Mouse (Mus musculus) brain, adult 2 months (tissue): ENCODE measurements at regions not wholly inside any gene's neighbourhood (a gene's known extent, or its start where the extent isn't known, plus 50 kb on each side); places are given as distances from the start of the nearest gene placed in this dataset.

Source experiments
- DNase-seq: peaks from one replicate; pipeline ENCODE4 v3.0.0; 2011; ENCODE audit warnings: low read depth, low spot score

DNA sequence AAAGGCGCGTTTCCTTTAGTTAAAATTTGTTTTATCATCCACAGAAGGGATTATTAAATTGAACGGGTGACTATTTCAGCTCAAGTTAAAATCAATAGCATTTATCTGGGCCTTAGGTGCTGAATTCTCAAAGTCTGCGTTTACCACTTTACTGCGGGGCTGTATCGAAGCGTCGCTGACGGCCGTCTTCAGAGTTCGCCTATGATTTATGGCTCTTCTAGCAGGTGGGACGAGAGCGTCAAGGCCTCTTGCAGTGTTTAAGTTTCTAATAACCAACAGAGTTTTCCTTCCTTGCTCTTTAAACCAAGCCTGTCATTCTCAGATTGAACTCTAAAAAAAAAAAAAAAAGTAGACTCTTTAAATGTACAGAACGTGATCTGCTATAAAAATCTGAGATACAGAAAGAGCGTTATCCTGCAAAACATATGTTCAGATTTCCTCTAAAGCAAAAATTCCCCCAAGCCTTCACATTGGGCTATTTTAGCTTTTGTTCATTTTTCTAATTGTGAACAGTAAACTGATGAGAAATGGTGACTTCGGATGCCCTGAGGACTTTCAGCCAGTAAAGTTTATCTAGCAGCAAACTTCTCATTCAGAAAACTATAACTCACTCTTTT lies 246.9 kb downstream of the Rpl36a-ps1 start:
- no peak for DNase-seq

DNA sequence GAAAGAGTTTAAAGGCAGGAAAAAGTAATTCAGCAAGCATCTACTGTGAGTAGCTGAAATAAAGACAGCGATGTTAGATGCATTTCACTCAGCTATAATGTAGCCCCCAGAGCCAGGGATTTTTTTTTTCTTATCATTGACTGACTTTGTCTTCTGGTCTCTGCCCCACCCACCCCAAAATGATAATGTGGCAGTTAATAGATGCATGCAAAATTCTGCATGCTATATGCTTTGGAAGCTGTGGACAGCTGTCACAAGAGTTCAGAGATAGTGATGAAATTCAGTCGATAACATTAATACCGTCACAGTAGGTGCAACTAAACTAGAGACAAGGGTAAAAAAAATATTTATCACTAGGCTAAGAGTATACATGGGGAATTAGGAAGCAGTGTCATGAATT lies 263.7 kb downstream of the Rpl36a-ps1 start:
- DNase-seq, result no peak

DNA sequence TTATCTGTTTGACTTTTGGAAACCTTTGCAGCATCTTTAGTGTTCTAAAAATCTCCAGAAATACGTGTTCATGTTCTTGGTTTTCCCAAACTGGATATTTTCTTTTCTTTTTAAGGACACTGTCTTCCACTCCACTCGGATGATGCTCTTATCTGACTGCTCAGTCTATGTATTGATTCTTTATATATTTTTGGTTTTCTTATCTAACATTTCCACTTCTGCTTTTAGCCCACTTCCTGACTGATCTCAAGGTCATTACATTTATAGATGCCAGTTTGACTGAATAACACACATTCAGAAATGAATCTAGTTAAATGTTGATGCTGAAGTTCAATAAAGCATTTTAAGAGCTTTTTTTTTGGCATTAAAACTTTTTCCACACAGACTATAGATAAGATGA lies 265.3 kb downstream of the Rpl36a-ps1 start:
- no peak for DNase-seq

DNA sequence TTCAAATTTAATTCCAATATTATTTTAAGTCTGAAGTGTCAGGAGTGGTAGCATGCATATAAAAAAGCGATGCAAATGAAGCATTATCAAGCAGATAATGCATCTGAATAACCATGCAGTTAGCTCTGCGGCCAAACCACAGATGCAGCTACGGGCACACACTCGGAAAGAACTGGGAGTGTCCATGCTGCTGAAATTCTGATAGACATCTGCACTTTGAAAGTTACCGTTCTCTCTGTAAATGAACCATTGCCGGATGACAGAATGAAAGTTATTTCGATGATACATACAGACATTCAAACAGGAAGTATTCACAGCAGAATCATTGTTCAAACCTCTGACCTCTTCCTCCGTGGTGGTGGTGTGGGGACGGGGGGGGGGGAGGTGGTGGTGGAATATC lies 271.6 kb downstream of the Rpl36a-ps1 start:
- no peak for DNase-seq

DNA sequence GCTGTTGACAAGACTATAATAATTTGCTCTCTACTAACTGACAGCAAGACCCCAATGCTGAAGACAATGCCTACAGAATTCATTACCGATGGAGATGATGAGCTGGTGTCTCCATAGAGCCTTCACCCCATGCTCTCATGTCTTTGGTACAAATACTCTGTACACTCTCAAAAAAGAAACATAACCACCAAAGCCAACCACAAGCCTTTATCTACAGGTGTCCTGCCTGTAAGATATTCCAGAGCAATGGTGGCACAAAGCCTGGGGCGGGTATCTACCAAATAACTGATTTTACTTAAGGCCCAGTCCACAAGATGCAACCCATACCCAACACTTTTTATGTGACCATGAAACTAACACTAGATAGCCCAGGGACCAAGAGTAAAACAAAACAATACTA lies 273.1 kb downstream of the Rpl36a-ps1 start:
- no peak for DNase-seq

DNA sequence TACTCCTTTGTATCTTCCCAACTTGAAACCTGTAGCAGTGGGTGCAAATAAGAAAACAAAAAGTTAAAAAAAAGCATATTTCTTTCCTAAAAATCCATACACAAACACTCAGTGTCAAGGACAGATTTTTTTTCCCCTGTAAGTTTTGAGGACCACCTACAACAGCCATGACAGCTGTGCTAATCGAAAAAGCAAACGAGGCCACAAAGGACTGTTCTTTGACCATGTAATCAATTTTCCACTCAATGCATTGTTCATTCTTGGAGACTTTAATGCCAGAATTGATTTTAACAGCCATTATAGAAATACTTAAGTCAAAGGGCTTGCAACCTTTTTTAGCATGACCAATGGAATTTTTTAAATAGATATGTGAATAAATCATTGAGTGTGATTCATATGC lies 286.1 kb downstream of the Rpl36a-ps1 start:
- DNase-seq, result no peak

DNA sequence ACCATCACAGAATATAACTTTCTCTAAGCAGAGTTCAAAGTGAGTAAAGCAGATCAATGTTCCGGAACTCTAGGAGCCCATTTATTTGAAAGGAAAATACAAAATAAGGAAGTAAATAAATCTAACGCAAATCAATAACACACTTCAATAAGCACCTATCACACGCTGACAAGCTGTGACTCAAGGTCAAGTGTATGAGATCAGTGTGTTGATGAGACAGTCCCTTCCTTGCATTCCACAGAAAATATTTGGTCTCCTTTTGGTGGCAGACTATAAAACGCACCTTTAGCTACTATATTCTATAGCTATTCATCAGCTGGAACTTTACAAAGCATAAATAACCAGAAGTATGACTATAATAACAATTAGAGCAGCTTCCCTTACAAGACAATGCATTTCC lies 286.5 kb downstream of the Rpl36a-ps1 start:
- DNase-seq, result no peak

DNA sequence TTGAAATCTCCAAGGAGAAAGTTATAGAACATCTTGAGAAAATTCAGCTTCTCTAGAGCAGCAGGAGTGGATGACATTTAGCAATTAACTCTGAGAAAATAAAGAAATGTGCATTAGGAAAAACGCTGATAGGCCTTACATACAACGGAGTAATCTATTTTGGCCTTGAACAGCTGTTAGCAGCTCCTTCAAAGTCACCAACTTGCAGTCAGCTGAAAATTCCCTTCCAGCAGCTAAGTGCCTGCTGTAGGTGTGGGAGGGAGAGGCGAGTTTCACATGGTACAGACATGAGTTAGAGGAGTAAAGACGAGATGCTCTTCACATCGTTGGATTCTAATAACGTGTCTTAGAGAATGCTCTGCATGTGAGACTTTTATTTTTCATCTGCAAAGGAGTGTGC lies 290.8 kb downstream of the Rpl36a-ps1 start:
- DNase-seq, result peak; percentile 55

DNA sequence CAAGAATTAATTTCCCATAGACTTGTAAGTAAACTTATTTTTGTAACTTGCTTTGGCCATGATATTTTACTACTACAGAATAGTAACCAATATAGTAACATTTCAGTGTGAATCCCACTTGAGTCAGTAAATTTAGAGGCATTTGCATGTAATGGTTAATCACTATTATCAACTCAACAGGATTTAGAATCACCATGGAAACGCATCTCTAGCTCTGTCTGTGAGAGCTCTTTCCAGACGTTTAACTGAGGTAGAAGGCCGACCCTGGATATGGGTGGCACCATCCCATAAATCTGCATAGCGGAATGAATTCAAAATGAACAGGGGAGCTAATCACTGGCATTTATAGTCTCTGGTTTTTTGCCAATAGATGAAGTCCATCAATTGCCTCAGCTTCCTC lies 337.6 kb downstream of the Rpl36a-ps1 start:
- DNase-seq, result peak; percentile 24

DNA sequence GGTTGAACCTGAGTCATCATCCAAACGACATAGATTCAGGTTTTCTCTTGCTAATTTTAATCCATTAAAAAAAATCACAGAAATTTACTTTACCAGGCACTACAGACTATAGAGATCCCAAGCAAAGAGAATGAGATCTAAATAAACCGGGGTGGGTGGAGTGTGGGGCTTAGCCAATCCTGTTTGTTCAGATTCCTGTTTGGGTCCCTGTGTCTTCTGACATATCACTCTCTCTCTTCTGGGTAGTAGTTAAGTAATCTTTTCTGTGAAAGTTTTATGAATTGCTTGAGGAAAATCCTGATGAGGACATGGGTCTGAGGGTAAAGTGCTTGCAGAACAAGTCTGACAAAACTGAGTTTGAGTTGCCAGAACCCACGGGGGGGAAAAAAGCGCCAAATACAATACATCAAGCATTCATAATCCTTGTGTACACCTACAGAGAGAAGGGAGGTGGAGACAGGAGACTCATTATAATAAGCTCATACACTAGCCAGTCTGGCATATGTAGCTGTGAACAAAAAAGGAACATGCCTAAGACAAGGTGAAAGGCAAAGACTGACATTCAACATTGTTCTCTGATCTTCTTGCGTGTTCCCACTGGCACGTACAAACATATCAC lies 339.8 kb downstream of the Rpl36a-ps1 start:
- no peak for DNase-seq

DNA sequence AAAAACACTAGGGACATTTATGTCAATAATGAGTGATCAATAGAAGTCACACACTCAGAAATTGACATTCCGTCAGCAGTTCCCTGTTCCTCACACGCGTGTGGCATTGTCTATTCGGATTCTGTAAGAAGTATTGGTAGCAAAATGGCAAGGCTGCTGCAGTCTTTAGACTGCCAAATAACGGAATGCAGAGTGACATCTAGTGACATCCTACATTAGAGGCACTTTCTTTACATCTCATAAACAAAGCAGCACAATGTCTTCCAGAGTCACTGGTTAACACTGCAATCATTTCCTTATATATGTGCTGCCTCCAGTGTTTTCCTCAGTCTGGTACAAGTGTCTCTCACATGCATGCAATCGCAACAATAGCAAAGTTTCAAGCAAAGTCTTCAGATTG lies 342.9 kb downstream of the Rpl36a-ps1 start:
- DNase-seq, result peak; percentile 3

DNA sequence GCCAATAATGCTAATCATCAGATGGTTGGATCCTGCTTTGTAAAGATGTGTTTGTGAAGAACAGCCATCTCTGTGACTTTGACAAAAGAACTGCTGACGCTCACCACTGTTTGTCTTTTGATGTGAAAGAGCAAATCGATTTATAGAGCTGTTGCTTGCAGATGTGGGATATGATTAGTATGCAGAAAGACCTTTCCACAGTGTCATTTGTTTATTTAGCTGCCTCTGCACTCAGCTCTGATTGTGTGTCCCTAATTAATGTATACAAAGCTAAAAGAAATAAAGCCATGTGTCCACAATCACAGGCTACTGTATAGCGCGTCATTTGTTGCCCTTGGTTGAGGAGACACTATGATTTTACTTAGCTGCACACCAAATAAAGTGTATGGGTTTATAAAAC lies 343.6 kb downstream of the Rpl36a-ps1 start:
- DNase-seq, result peak; percentile 3

DNA sequence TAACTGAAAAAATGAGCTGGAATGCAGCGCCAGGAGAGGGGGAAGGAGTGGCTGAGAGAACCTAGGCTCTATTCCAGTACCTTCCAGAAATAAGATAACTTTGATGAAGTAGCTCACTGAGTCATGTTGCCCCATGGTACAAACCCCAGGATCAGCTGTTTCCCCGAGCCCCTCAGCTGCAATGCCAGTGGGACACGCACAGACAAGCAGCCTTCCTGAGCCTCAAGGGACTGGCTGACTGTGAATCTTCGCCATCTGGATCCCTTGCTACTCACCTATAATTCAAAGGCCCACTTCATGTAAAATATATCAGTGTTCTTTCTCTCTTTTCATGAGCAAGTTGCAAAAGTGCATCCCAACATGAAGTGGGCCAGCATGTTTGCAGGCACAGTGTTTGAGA lies 346.5 kb downstream of the Rpl36a-ps1 start:
- DNase-seq, result peak; percentile 3

DNA sequence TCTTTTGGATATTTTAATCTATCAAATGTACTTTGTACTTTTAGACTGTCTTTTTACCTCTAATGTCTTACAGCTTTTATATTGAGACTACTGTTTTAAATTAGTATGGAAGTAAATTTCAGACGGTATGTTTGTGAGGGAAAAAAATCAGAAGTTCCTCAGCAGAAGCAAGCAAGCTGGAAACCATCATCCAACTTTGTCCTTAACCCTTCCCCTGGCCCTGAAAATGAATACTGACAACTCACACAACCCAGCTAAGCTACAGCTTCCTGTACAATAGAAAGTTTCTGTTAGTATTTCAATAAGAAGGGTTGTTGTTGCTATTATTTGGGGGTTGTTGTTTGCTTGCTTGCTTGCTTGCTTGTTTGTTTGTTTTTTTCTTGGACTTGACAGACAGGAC lies 350.4 kb downstream of the Rpl36a-ps1 start:
- DNase-seq, result no peak

DNA sequence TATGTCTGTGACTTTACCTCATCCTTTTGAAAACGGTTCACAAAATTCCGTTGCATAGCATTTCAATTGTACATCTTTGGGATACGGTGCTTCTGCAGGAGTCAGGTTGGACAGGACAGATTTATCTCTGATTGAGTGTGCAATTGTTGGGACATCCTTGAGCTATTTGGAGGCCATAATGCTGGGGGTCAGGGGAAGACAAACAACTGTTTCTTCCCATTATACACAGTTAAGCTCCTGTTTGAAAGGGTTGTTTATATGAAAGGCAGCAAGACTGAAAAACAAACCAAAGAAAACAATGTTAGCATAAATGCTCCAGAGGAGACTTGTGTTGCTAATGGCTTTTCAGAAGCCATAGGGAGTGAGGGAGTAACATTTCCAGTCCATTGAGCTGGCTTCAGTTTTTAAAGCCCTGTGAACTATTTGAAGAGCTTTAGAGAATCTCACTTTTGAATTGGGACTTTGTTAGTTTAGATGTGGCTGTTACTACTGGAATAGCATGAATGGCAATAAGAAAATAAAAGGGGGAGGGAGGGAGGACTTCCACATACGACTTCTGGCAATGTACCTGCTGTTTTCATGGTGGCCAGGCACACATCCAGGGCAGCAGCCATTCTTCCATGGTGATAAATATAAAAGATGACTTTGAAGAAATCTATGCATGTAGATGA lies 351.3 kb downstream of the Rpl36a-ps1 start:
- no peak for DNase-seq

DNA sequence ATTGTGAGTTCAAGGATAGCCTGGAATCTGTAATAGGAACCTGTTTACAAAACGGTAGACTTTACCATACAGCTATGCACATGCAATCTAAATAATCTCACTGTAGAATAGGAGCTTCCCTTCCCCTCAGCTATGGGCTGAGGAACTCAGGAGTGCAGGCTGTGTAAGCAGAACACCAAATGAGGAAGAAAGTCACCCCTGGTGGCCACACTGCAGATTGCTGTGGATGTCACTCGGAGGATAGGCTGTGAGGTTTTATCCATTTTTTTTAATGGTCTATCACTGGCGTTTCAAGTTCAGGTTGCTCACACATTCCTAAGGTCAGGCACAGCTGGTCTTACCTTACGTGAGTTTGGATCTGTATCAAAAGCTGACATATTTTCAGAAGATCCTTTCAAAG lies 365.1 kb downstream of the Rpl36a-ps1 start:
- no peak for DNase-seq

DNA sequence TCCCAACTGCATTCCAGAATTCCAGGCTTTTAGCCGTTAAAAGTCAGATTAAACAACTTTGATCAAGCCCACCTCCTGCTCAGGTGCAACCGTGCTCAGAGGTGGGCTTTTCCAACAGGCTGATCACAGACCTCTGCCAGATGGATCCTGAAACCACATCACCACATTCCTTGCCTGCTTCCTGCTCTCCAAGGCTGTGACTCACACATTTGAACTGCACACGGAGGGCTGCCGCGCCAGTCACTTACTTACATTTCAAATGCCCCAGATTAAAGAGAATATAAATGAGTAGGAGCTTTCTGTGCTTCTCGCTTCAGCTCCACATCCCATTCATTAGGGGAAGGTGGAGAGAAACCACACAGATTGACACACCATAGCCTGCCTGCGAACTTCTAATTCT lies 367.6 kb downstream of the Rpl36a-ps1 start:
- DNase-seq, result peak; percentile 15

DNA sequence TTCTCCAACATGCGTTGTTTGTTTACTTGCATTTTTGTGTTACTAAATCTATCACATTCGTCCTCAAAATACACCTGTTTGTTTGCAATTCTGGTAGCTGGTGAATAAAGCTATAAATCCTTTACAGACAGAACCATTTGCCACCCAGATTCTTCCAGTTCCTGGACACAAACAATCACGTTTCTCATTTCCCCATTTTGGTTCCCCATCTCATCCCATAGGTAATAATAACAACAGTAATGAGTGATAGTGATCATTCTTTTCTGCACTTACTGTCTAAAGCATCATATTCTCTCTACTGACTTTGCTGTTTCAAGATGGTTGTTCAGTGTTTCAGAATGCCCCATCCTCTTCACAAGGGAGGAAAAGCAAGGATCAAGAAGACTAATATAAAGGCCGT lies 368.3 kb downstream of the Rpl36a-ps1 start:
- DNase-seq, result no peak

DNA sequence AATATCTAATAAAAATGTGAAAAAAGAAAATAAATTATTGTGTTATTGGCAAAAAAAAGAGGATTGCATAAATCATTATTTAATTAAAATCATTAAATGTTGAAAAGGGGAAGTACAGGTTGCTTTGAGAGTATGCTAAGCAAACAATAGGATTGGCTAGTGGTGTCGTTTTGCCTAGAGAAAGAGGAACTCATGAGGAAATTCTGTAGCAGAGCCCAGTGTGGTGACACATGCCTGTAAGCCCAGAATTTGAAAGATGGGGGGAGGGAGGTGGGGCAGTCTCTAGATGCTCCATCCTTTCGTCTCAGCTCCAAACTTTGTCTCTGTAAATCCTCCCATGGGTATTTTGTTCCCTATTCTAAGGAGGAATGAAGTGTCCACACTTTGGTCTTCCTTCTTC lies 388.3 kb downstream of the Rpl36a-ps1 start:
- no peak for DNase-seq

DNA sequence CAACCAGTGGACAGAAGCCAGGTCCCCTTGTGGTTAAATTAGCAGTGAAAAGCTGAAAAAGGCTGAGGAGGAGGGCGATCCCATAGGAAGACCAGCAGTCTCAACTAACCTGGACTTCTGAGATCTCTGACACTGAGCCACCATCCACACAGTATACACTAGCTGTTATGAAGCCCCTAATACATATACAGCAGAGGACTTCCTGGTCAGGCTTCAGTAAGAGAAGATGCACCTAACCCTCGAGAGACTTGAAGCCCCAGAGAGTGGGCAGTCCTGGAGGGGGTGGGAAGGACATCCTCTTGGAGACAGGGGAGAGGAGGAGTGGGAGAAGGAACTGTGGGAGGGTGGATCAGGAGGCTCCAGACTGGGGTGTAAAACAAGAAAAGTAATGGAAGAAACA lies 397.9 kb downstream of the Rpl36a-ps1 start:
- no peak for DNase-seq

DNA sequence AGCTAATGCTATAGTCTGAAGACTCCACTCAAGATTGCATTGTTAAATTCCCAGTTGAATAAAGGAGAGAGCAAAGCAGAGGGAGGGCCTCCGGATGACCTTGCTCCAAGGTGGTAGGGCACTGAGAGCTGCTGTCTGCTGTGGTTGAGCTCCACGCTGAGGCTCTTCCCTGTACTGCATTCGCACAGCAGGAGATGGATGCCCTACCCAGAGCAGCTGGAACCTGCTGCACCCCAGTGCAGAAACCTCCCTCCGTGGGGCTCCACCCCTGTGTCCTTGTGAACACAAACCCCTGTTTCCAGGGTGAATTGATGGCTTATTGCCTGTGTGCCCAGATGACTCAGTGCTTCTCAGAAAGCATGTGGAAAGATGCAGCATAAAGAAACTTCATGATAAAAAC lies 404.3 kb downstream of the Rpl36a-ps1 start:
- DNase-seq, result peak; percentile 51

DNA sequence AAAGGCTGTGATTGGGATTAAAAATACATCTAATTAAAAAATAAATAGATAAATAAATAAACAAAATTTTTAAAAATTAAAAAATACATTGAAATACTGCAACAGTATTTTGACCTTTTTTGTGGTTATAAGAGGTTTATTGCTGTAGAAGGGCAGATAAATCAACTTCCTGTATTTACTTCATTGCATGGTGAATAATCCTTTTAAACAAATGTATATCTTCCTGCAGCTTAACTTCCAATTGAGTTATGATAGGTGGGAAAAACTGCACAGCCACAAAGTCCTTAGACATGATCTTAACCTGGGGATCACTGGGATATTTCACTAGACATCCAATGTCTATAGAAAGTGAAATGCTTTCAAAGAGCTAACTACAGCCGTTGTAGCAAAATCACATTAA lies 402.1 kb upstream of the Dach1 start:
- no peak for DNase-seq

DNA sequence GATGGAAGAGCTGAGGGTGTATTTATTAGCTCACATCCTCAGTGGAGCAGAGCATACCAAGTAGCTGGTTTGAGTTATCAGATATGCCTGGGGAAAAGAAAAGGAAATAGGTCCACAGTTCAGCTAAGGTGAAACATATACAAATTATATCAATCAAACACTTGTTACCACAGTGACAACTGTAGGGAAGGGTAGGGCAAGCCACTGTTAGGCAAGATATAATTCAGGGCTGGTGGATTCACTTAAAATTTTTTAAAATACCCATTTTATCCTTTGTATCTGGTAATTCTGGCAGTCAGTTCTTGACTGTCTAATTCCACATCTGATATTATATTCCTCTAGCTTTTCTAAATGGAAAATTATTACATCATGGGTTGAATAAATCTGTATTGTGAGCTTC lies 392.4 kb upstream of the Dach1 start:
- DNase-seq, result no peak
